Mouse (Mus musculus): ENCODE data around the gene Sorcs2. TPM values are rescaled to one million over a fixed set of nuclear protein-coding genes. Genes with fewer than 3 reads are reported as not detected.

Gene Sorcs2
- polyA plus RNA-seq, 1 experiment from 2014 or later = 7.8 TPM

DNA sequence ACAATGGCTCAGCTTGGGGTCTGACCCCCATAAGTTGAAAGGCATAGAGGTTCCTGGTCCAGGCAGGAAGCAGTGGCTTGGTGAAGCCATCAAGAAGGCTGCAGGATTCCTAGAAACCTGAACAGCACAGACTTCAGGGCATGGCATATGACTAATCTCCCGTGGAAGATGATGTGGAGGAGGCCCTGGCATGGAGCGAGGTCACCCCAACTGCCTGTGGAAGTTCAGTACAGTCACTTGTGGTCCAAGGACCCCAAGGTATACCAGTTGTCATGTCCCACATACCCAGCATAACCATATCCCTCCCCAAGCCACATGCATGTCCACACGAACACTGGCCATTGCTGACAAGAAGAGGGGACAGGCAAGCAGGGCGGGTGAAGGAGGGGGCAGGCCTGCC lies 206.7 kb downstream of the Sorcs2 start:
- no peaks in the 10 kb centered on the region for H3K36me3 ChIP-seq (ENCODE audit: control insufficient read depth, insufficient read depth, low read length)
- 85% methylated on average over 4 of the region's 4 CpGs for WGBS
- DNase-seq (ENCODE audit: low spot score) = no peak
- no peak overlapping the region for H3K4me3 ChIP-seq (ENCODE audit: low read depth, low read length)
- no peak overlapping the region for H3K9ac ChIP-seq (ENCODE audit: low read length)
- no peaks in the 10 kb centered on the region for H3K9me3 ChIP-seq (ENCODE audit: control insufficient read depth, low read length)
- H3K4me2 ChIP-seq (ENCODE audit: low read depth, low read length, severe bottlenecking) = no peak overlapping the region
- no peak overlapping the region for H3K27ac ChIP-seq (ENCODE audit: low read depth, low read length)
- H3K4me1 ChIP-seq (replicated peaks; ENCODE audit: control insufficient read depth, insufficient read depth, low read length) = peaks cover 1% of the 10 kb centered on the region; the same call in 1 of the 2 replicates
- ATAC-seq (replicated peaks; ENCODE audit: low FRiP score) = no peak
- no peaks in the 10 kb centered on the region for H3K27me3 ChIP-seq (ENCODE audit: control insufficient read depth, insufficient read depth, low read length)

DNA sequence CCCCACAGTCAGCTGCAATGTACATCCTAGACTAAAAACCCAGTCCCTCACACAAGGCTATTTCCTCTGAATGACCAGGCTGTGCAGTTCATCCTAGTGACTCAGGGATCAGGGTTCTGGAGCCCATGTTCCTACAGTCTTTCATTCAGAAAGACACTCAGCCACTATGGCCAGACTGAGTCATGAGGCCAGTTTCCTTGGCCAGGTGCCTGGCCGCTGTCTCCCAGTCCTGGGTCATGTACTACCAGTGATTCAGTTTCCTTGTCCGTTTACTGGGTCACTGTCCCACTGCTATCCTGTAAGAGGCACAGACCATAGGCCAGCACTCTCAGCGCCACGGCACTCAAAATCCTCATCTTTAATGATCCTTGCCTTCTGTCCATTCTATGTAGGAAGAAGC lies 209.6 kb downstream of the Sorcs2 start:
- Histone ChIP-seq H3K9me3 (ENCODE audit: control insufficient read depth, low read length) (no peaks in the 10 kb centered on the region), H3K4me2 (ENCODE audit: low read depth, low read length, severe bottlenecking) (no peak overlapping the region), H3K9ac (ENCODE audit: low read length) (no peak overlapping the region), H3K27me3 (ENCODE audit: control insufficient read depth, insufficient read depth, low read length) (no peaks in the 10 kb centered on the region), H3K36me3 (ENCODE audit: control insufficient read depth, insufficient read depth, low read length) (no peaks in the 10 kb centered on the region), H3K4me3 (ENCODE audit: low read depth, low read length) (no peak overlapping the region), H3K4me1 (replicated peaks; ENCODE audit: control insufficient read depth, insufficient read depth, low read length) (0 out of 2 replicates have a peak, but pooled peaks cover 1% of the 10 kb centered on the region), H3K27ac (ENCODE audit: low read depth, low read length) (no peak overlapping the region)
- 86% methylated on average over 4 of the region's 4 CpGs for WGBS
- DNase-seq (ENCODE audit: low spot score) = no peak
- no peak for ATAC-seq (replicated peaks; ENCODE audit: low FRiP score)

DNA sequence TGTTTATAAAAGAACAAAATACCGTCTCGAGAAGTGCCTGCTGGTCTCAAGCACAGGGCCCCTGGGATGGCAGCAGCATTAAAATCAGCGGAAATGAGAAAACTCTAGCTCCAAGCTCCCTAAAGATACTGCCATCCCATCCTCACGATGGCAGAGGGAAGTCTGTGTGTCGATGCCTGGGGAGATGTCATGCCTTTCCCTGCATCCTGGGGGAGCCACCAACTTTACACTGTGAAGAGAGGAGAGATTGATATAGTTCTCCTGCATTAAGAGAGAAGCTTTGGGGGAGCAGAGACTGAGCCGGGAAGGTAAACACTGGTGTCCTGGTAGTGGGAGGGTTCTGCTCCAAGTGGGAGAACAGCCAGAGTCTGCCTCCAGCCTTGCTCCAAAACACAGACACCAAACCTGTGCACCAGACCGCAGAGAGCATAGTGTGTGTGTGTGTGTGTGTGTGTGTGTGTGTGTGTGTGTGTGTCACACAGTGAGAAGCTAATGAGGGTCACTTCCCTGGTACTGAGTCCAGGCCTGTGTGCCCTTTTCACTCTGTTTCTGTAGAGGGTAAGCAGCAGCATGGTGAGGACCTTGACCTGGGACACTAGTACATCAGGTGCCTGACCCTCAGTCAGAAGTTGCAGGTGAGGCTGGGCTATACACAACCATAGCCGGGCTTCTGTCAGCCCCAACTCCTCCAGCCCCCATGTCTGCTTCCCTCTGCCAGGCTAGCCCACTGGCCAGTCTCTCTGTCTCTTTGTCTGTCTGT lies 211.5 kb downstream of the Sorcs2 start:
- Histone ChIP-seq H3K9ac (ENCODE audit: low read length) (no peak overlapping the region), H3K4me1 (replicated peaks; ENCODE audit: control insufficient read depth, insufficient read depth, low read length) (0 out of 2 replicates have a peak, but pooled peaks cover 1% of the 10 kb centered on the region), H3K4me3 (ENCODE audit: low read depth, low read length) (no peak overlapping the region), H3K27ac (ENCODE audit: low read depth, low read length) (no peak overlapping the region), H3K4me2 (ENCODE audit: low read depth, low read length, severe bottlenecking) (no peak overlapping the region), H3K36me3 (ENCODE audit: control insufficient read depth, insufficient read depth, low read length) (no peaks in the 10 kb centered on the region), H3K9me3 (ENCODE audit: control insufficient read depth, low read length) (no peaks in the 10 kb centered on the region), H3K27me3 (ENCODE audit: control insufficient read depth, insufficient read depth, low read length) (no peaks in the 10 kb centered on the region)
- 68% methylated on average over 8 of the region's 8 CpGs for WGBS
- ATAC-seq (replicated peaks; ENCODE audit: low FRiP score) (no peak), DNase-seq (ENCODE audit: low spot score) (no peak)

DNA sequence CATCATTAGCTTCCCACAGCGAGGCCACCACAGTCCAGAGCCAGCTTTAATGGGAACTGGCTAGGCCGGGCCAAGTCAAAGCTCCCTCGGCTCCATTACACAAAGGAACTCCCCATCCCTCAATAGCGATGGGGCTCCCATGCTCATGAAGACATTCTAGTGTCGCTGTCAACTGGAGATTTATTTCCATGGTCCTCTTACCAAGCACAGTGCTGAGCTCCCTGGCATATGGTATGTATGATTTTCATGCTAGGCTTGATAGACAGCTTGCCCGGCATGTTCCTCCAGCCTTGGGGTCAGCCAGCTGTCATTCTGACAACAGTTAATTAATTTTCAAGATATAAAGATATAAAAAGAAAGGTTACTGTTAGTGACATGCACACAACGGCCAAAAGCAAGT lies 215.6 kb downstream of the Sorcs2 start:
- H3K4me3 ChIP-seq (ENCODE audit: low read depth, low read length) = no peak overlapping the region
- H3K9me3 ChIP-seq (ENCODE audit: control insufficient read depth, low read length) = no peaks in the 10 kb centered on the region
- no peaks in the 10 kb centered on the region for H3K27me3 ChIP-seq (ENCODE audit: control insufficient read depth, insufficient read depth, low read length)
- no peak overlapping the region for H3K4me2 ChIP-seq (ENCODE audit: low read depth, low read length, severe bottlenecking)
- H3K36me3 ChIP-seq (ENCODE audit: control insufficient read depth, insufficient read depth, low read length) = no peaks in the 10 kb centered on the region
- H3K27ac ChIP-seq (ENCODE audit: low read depth, low read length) = no peak overlapping the region
- ATAC-seq (replicated peaks; ENCODE audit: low FRiP score) (no peak), DNase-seq (ENCODE audit: low spot score) (no peak)
- no peak overlapping the region for H3K9ac ChIP-seq (ENCODE audit: low read length)
- no peaks in the 10 kb centered on the region for H3K4me1 ChIP-seq (replicated peaks; ENCODE audit: control insufficient read depth, insufficient read depth, low read length)
- 88% methylated on average over 7 of the region's 7 CpGs for WGBS

DNA sequence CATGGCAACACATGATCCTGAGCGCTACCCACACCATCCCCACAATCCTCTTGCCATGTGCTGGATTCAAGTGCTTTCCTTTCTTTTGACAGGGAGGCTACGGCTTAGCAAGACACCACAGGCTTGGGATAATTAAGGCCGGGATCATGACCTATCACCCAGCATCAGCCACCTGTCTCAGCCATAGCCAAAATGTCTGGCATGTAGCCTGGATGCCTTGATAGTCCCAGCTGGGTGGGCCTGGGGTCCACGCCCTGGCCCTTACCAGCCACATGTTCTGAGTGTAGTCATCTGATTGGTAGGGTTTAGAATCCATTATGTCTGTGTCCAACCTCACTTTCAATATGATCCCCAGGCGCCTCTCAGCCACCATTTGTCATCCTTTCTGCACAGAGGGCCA lies 218.2 kb downstream of the Sorcs2 start:
- Histone ChIP-seq H3K4me2 (ENCODE audit: low read depth, low read length, severe bottlenecking) (no peak overlapping the region), H3K4me1 (replicated peaks; ENCODE audit: control insufficient read depth, insufficient read depth, low read length) (peaks cover 6% of the 10 kb centered on the region; the same call in 1 of the 2 replicates), H3K36me3 (ENCODE audit: control insufficient read depth, insufficient read depth, low read length) (no peaks in the 10 kb centered on the region), H3K4me3 (ENCODE audit: low read depth, low read length) (no peak overlapping the region), H3K27ac (ENCODE audit: low read depth, low read length) (no peak overlapping the region), H3K9me3 (ENCODE audit: control insufficient read depth, low read length) (no peaks in the 10 kb centered on the region), H3K9ac (ENCODE audit: low read length) (no peak overlapping the region), H3K27me3 (ENCODE audit: control insufficient read depth, insufficient read depth, low read length) (no peaks in the 10 kb centered on the region)
- ATAC-seq (replicated peaks; ENCODE audit: low FRiP score) = no peak
- DNase-seq (ENCODE audit: low spot score) = no peak
- 83% methylated on average over 5 of the region's 5 CpGs for WGBS

DNA sequence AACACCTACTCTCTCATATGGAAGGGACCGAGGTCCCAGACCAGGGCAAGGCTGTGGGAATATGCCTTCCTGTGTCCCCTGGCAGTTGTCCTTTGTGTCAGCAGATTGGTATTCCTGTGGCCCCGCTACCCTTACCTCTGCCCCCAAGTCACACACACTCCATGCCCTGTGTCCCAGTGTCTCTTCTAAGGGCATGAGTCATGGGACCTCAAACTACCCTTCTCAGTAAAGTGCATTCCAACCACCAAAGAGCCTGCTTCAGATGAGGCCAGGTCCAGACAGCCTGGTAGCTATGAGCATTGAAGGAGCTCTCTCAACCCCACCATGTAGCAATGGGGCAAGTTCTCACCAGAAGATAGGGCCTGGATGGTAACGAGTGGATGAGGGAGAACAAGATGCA lies 219.2 kb downstream of the Sorcs2 start:
- Histone ChIP-seq H3K36me3 (ENCODE audit: control insufficient read depth, insufficient read depth, low read length) (no peaks in the 10 kb centered on the region), H3K4me1 (replicated peaks; ENCODE audit: control insufficient read depth, insufficient read depth, low read length) (peaks cover 12% of the 10 kb centered on the region; the same call in 1 of the 2 replicates), H3K9me3 (ENCODE audit: control insufficient read depth, low read length) (no peaks in the 10 kb centered on the region), H3K27ac (ENCODE audit: low read depth, low read length) (no peak overlapping the region), H3K27me3 (ENCODE audit: control insufficient read depth, insufficient read depth, low read length) (no peaks in the 10 kb centered on the region), H3K4me2 (ENCODE audit: low read depth, low read length, severe bottlenecking) (no peak overlapping the region), H3K4me3 (ENCODE audit: low read depth, low read length) (no peak overlapping the region), H3K9ac (ENCODE audit: low read length) (no peak overlapping the region)
- WGBS = 90% methylated on average over 3 of the region's 3 CpGs
- DNase-seq (ENCODE audit: low spot score) = no peak
- ATAC-seq (replicated peaks; ENCODE audit: low FRiP score) = no peak

DNA sequence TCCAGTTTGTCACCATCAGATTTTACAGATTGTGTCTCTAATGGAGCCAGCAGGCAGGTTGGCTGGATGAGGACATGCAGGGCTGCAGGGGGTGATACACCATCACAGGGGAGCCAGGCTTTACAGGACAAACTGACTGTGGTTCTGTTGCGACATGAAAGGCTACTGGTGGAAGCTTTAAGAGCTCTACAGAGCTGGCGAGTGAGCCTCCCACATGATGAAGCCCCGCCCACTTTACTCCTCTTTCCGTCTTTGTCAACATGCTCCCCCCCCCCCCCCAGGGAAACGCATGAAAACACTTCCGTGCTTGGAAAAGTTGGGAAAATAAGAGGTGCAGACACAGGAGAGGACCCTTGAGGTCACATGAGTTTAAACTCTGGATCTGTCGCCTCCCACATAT lies 219.7 kb downstream of the Sorcs2 start:
- H3K9me3 ChIP-seq (ENCODE audit: control insufficient read depth, low read length) = no peaks in the 10 kb centered on the region
- ATAC-seq (replicated peaks; ENCODE audit: low FRiP score) (no peak), DNase-seq (ENCODE audit: low spot score) (no peak)
- no peak overlapping the region for H3K4me2 ChIP-seq (ENCODE audit: low read depth, low read length, severe bottlenecking)
- H3K27ac ChIP-seq (ENCODE audit: low read depth, low read length) = no peak overlapping the region
- H3K9ac ChIP-seq (ENCODE audit: low read length) = no peak overlapping the region
- H3K4me3 ChIP-seq (ENCODE audit: low read depth, low read length) = no peak overlapping the region
- H3K36me3 ChIP-seq (ENCODE audit: control insufficient read depth, insufficient read depth, low read length) = no peaks in the 10 kb centered on the region
- 67% methylated on average over 7 of the region's 7 CpGs for WGBS
- H3K4me1 ChIP-seq (replicated peaks; ENCODE audit: control insufficient read depth, insufficient read depth, low read length) = peaks cover 12% of the 10 kb centered on the region; the same call in 1 of the 2 replicates
- no peaks in the 10 kb centered on the region for H3K27me3 ChIP-seq (ENCODE audit: control insufficient read depth, insufficient read depth, low read length)

DNA sequence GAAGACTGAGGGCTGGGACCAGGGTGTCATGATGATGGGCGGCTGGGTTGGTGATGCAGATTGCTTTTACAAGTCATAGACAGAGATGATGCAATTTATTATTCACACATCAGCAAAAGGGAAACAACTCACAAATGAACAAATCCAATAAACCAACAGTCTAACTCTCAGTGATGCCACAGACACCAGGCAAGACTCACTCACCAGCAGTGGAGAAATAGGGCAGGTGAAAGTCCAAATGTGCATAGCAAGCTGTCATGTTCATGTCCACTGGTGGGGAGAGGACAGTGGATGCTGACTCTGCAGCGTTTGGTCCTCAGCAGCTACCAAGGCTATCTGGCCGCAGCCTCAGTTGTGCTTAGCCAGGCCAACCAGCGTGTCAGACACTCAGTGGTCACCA lies 221.1 kb downstream of the Sorcs2 start:
- no peak overlapping the region for H3K27ac ChIP-seq (ENCODE audit: low read depth, low read length)
- ATAC-seq (replicated peaks; ENCODE audit: low FRiP score) = no peak
- WGBS = 92% methylated on average over 4 of the region's 4 CpGs
- no peaks in the 10 kb centered on the region for H3K27me3 ChIP-seq (ENCODE audit: control insufficient read depth, insufficient read depth, low read length)
- no peak overlapping the region for H3K4me3 ChIP-seq (ENCODE audit: low read depth, low read length)
- H3K9me3 ChIP-seq (ENCODE audit: control insufficient read depth, low read length) = no peaks in the 10 kb centered on the region
- H3K4me2 ChIP-seq (ENCODE audit: low read depth, low read length, severe bottlenecking) = no peak overlapping the region
- H3K4me1 ChIP-seq (replicated peaks; ENCODE audit: control insufficient read depth, insufficient read depth, low read length) = peaks cover 12% of the 10 kb centered on the region; the same call in 1 of the 2 replicates
- H3K9ac ChIP-seq (ENCODE audit: low read length) = no peak overlapping the region
- no peak for DNase-seq (ENCODE audit: low spot score)
- no peaks in the 10 kb centered on the region for H3K36me3 ChIP-seq (ENCODE audit: control insufficient read depth, insufficient read depth, low read length)

DNA sequence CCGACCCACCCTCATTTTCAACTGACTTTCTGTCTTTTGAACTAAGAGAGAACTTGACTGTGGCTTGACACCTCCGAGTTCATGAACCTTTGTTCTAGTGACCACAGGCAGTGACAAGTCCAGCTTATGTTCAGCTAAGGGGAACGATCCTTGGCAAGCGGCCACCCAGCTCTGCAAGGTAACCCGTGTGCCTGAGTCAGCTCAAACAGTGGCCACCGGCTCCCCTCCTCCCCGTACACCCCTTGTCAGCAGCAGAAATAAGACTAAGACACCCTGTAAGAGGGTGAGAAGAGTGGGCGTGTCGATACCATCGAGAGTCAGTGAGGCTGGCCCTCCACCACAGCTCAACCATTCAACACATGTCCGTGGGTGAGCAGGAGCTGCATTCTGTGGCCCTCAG lies 221.5 kb downstream of the Sorcs2 start:
- Histone ChIP-seq H3K4me1 (replicated peaks; ENCODE audit: control insufficient read depth, insufficient read depth, low read length) (peaks cover 12% of the 10 kb centered on the region; the same call in 1 of the 2 replicates), H3K4me3 (ENCODE audit: low read depth, low read length) (no peak overlapping the region), H3K36me3 (ENCODE audit: control insufficient read depth, insufficient read depth, low read length) (no peaks in the 10 kb centered on the region), H3K27ac (ENCODE audit: low read depth, low read length) (no peak overlapping the region), H3K27me3 (ENCODE audit: control insufficient read depth, insufficient read depth, low read length) (no peaks in the 10 kb centered on the region), H3K4me2 (ENCODE audit: low read depth, low read length, severe bottlenecking) (no peak overlapping the region), H3K9ac (ENCODE audit: low read length) (no peak overlapping the region), H3K9me3 (ENCODE audit: control insufficient read depth, low read length) (no peaks in the 10 kb centered on the region)
- WGBS = 92% methylated on average over 11 of the region's 11 CpGs
- DNase-seq (ENCODE audit: low spot score) (no peak), ATAC-seq (replicated peaks; ENCODE audit: low FRiP score) (no peak)

Measured in forebrain, embryonic 11.5 days (tissue).